Mouse (Mus musculus) MEL (cell line): ENCODE results near the gene Dpp4. TPM values are rescaled to one million over a fixed set of nuclear protein-coding genes. Genes with fewer than 3 reads are reported as not detected.

Source experiments
- DNase-seq: peaks from one replicate; pipeline ENCODE4 v3.0.0; 2011; ENCODE audit warnings: low read depth, low spot score
- H3K27ac ChIP-seq: 2 replicates; pipeline ENCODE4 v1.5.1; 2012; ENCODE audit warnings: low read depth, mild to moderate bottlenecking, control low read depth, low read length, moderate library complexity; ENCODE audit not compliant: control insufficient read depth
- H3K27me3 ChIP-seq, 2 experiments: fragments of 150-350 bp in 1 of 2; sonication (generic) in 1 of 2; 2 replicates each; pipeline ENCODE4 v1.6.1; 2012; ENCODE audit warnings: low read length in 2 of 2, mild to moderate bottlenecking in 2 of 2, improper control_type of control experiment in 1 of 2, moderate library complexity in 1 of 2; ENCODE audit not compliant: insufficient read depth in 2 of 2, control insufficient read depth in 1 of 2
- H3K36me3 ChIP-seq, 2 experiments: 2 replicates each; pipeline ENCODE4 v1.6.1; 2012 to 2014; ENCODE audit warnings: low read length in 2 of 2, improper control_type of control experiment in 1 of 2, inconsistent platforms in 1 of 2, mild to moderate bottlenecking in 1 of 2; ENCODE audit not compliant: insufficient read depth in 2 of 2, control insufficient read depth in 1 of 2
- H3K4me1 ChIP-seq, 2 experiments: fragments of 150-350 bp in 1 of 2; sonication (generic) in 1 of 2; 2 replicates each; pipeline ENCODE4 v1.6.1; 2012; ENCODE audit warnings: low read length in 2 of 2, improper control_type of control experiment in 1 of 2, mild to moderate bottlenecking in 1 of 2; ENCODE audit not compliant: insufficient read depth in 2 of 2, control insufficient read depth in 1 of 2
- H3K4me3 ChIP-seq, 2 experiments: fragments of 150-350 bp in 1 of 2; sonication (generic) in 1 of 2; 2 replicates each; pipeline ENCODE4 v1.5.1; 2012; ENCODE audit warnings: low read depth in 2 of 2, low read length in 2 of 2, mild to moderate bottlenecking in 2 of 2, moderate library complexity in 2 of 2, control low read depth in 1 of 2, improper control_type of control experiment in 1 of 2; ENCODE audit not compliant: control insufficient read depth in 1 of 2, insufficient read depth in 1 of 2
- H3K79me2 ChIP-seq: 2 replicates; pipeline ENCODE4 v1.6.1; 2012; ENCODE audit warnings: mild to moderate bottlenecking, low read length, moderate library complexity; ENCODE audit not compliant: control insufficient read depth, poor library complexity, insufficient read depth
- H3K9ac ChIP-seq: 2 replicates; pipeline ENCODE4 v1.6.1; 2012; ENCODE audit warnings: low read depth, mild to moderate bottlenecking, control low read depth, low read length, moderate library complexity; ENCODE audit not compliant: control insufficient read depth, poor library complexity, severe bottlenecking
- H3K9me3 ChIP-seq: fragments of 150-350 bp; sonication (generic); replicated peaks from 2 replicates; pipeline ENCODE4 v1.6.1; 2012; ENCODE audit warnings: mild to moderate bottlenecking, low read length, improper control_type of control experiment, moderate library complexity; ENCODE audit not compliant: insufficient read depth
- BHLHE40 ChIP-seq: IDR thresholded peaks from 2 replicates; pipeline ENCODE4 v1.6.1; 2012; ENCODE audit warnings: low read depth, mild to moderate bottlenecking, inconsistent platforms, low read length, improper control_type of control experiment, borderline replicate concordance
- CHD1 ChIP-seq: IDR thresholded peaks from 2 replicates; pipeline ENCODE4 v1.6.1; 2012; ENCODE audit warnings: low read depth, mild to moderate bottlenecking, inconsistent platforms, low read length, improper control_type of control experiment
- CHD2 ChIP-seq: IDR thresholded peaks from 2 replicates; pipeline ENCODE4 v1.6.1; 2011; ENCODE audit warnings: low read length, improper control_type of control experiment
- E2F4 ChIP-seq: IDR thresholded peaks from 2 replicates; pipeline ENCODE4 v1.6.1; 2011; ENCODE audit warnings: low read depth, low read length, improper control_type of control experiment, borderline replicate concordance
- ETS1 ChIP-seq: IDR thresholded peaks from 2 replicates; pipeline ENCODE4 v1.6.1; 2012; ENCODE audit warnings: low read depth, mild to moderate bottlenecking, inconsistent platforms, low read length, improper control_type of control experiment, moderate library complexity
- GATA1 ChIP-seq: IDR thresholded peaks from 2 replicates; pipeline ENCODE4 v1.6.1; 2011; ENCODE audit warnings: low read depth, low read length, improper control_type of control experiment
- HCFC1 ChIP-seq: IDR thresholded peaks from 2 replicates; pipeline ENCODE4 v1.6.1; 2012; ENCODE audit warnings: low read depth, mild to moderate bottlenecking, inconsistent platforms, low read length, improper control_type of control experiment, moderate library complexity
- JUND ChIP-seq: IDR thresholded peaks from 2 replicates; pipeline ENCODE4 v1.6.1; 2011; ENCODE audit warnings: low read depth, mild to moderate bottlenecking, improper control_type of control experiment, low read length
- KAT2A ChIP-seq: conservative IDR thresholded peaks from 2 replicates; pipeline ENCODE4 v1.6.1; 2012; ENCODE audit warnings: low read depth, low read length, improper control_type of control experiment, inconsistent platforms
- MAZ ChIP-seq: IDR thresholded peaks from 2 replicates; pipeline ENCODE4 v1.6.1; 2012; ENCODE audit warnings: low read depth, mild to moderate bottlenecking, inconsistent platforms, low read length, improper control_type of control experiment
- MXI1 ChIP-seq: IDR thresholded peaks from 2 replicates; pipeline ENCODE4 v1.6.1; 2011; ENCODE audit warnings: mild to moderate bottlenecking, low read depth, low read length, improper control_type of control experiment
- MYC ChIP-seq: IDR thresholded peaks from 2 replicates; pipeline ENCODE4 v1.6.1; 2011; ENCODE audit warnings: low read depth, mild to moderate bottlenecking, low read length, improper control_type of control experiment, moderate library complexity
- RAD21 ChIP-seq: IDR thresholded peaks from 2 replicates; pipeline ENCODE4 v1.6.1; 2011; ENCODE audit warnings: mild to moderate bottlenecking, low read depth, low read length, improper control_type of control experiment
- SIN3A ChIP-seq: IDR thresholded peaks from 2 replicates; pipeline ENCODE4 v1.6.1; 2012; ENCODE audit warnings: low read length, improper control_type of control experiment, inconsistent platforms
- SMC3 ChIP-seq: IDR thresholded peaks from 2 replicates; pipeline ENCODE4 v1.6.1; 2011; ENCODE audit warnings: low read depth, low read length, improper control_type of control experiment
- TBP ChIP-seq: IDR thresholded peaks from 2 replicates; pipeline ENCODE4 v1.8.0; 2011; ENCODE audit warnings: low read depth, low read length, improper control_type of control experiment
- TCF12 ChIP-seq: IDR thresholded peaks from 2 replicates; pipeline ENCODE4 v1.6.1; 2014; ENCODE audit warnings: low read depth, mild to moderate bottlenecking, inconsistent platforms, low read length, improper control_type of control experiment, moderate library complexity
- ZC3H11A ChIP-seq: IDR thresholded peaks from 2 replicates; pipeline ENCODE4 v1.6.1; 2012; ENCODE audit warnings: low read depth, mild to moderate bottlenecking, inconsistent platforms, low read length, improper control_type of control experiment
- ZKSCAN1 ChIP-seq: IDR thresholded peaks from 2 replicates; pipeline ENCODE4 v1.6.1; 2012; ENCODE audit warnings: low read depth, mild to moderate bottlenecking, inconsistent platforms, low read length, improper control_type of control experiment, moderate library complexity
- ZMIZ1 ChIP-seq: IDR thresholded peaks from 2 replicates; pipeline ENCODE4 v1.6.1; 2012; ENCODE audit warnings: low read depth, mild to moderate bottlenecking, inconsistent platforms, low read length, improper control_type of control experiment, moderate library complexity
- ZNF384 ChIP-seq: IDR thresholded peaks from 2 replicates; pipeline ENCODE4 v1.6.1; 2012; ENCODE audit warnings: low read depth, mild to moderate bottlenecking, inconsistent platforms, low read length, improper control_type of control experiment
- polyA plus RNA-seq, 2 experiments: library from polyadenylated mRNA; stranded (reverse) in 1 of 2; unstranded in 1 of 2; fragments of >175 nt in 1 of 2; fragments of >200 nt in 1 of 2; gene quantifications; 2 replicates each; pipeline versions ENCODE4 v1.2.1 to v1.2.4; 2012; ENCODE audit warnings: low replicate concordance in 2 of 2, low read depth in 1 of 2; ENCODE audit not compliant: insufficient read length in 2 of 2, insufficient read depth in 1 of 2, missing spikeins in 1 of 2
- total RNA-seq: library from RNA; depleted of rRNA; stranded (reverse); fragments of 300-350 nt; gene quantifications from 2 replicates; pipeline ENCODE4 v1.2.3, GENCODE M21; 2012

The Dpp4 gene
- total and polyA plus RNA-seq, 3 experiments, result 40.4 to 99.1 (median 64.1) TPM

DNA sequence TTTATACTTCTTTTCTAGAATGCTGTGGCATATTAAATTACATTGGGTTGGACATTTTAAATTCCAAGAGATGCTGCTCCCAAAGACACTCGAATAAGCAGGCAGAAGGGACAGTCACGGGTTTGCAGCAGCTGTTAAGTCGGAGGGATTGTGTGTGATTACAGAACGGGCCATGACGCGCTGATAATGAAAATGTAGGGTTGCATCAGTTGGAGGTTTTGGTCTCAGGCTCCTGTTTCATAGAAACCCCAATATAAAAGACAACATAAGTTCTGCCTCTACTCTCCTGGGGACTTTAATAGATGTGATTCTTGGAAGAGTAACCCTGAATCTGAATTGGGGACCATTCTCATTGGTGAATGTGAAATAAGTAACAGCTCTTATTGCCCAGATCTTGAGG is 38.3 kb upstream of the Dpp4 start (continued):
- TF ChIP-seq TBP (peak; percentile 85), GATA1 (peak; percentile 74)

DNA sequence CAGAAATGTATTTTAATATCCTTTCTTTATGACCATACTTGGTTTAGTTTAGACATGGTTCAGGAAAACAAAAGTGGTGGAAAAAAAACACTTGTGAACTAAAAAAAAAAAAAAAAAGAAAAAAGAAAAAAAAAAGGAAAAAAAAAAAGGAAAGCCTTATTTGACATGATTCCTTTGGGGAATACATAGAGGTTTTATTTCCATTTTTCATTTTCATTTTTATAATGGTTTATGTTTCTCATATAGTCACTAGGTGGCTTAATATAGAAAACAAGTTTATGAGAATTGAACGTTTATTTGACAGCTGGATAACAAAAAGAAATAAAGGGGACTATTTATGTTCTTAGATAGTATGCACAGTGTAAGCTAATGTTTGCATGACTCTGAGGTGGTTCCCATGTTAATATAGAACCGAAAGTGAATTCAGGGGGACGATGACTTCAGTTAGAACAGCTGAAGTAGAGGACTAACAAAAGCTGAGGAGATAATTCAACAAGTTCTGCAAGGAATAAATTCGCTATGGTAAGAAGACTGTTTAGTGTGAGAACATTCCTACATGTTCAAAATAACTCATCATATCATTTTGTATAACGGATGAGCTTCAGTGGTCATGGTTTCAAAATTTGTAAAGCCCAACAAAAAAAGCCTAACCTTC is 37.8 kb upstream of the Dpp4 start:
- peak overlapping the region; percentile 46 to 71 for H3K4me3 ChIP-seq
- H3K79me2 ChIP-seq, result no peaks in the 10 kb centered on the region; the same call in 1 of the 2 replicates
- H3K36me3 ChIP-seq, result peaks cover 0 to 22% of the 10 kb centered on the region in 2 experiments; a peak in 2 of 4 replicates
- no peak; the same call in 1 of the 2 replicates for TF ChIP-seq ZMIZ1
- TF ChIP-seq CHD2, result no peak
- no peak for TF ChIP-seq ZKSCAN1
- TF ChIP-seq KAT2A, result no peak
- no peak for TF ChIP-seq GATA1
- TF ChIP-seq ZNF384, result peak; percentile 60
- 0 out of 2 replicates have a peak, but pooled peaks have one; percentile 38 for TF ChIP-seq JUND
- no peak for TF ChIP-seq HCFC1
- peak; percentile 96 for TF ChIP-seq CHD1
- 0 out of 2 replicates have a peak, but pooled peaks have one; percentile 28 for TF ChIP-seq TCF12
- TF ChIP-seq BHLHE40, result no peak
- 0 out of 2 replicates have a peak, but pooled peaks have one; percentile 49 for TF ChIP-seq MAZ
- no peak; the same call in 1 of the 2 replicates for TF ChIP-seq SMC3
- TF ChIP-seq RAD21, result no peak
- TF ChIP-seq MXI1, result peak; percentile 71
- no peak for TF ChIP-seq E2F4
- no peak for TF ChIP-seq SIN3A
- TF ChIP-seq MYC, result no peak; the same call in 1 of the 2 replicates
- no peak for TF ChIP-seq ZC3H11A
- peak; percentile 60; the same call in 1 of the 2 replicates for TF ChIP-seq ETS1
- no peaks in the 10 kb centered on the region for H3K27me3 ChIP-seq
- peaks cover 15 to 17% of the 10 kb centered on the region in 2 experiments for H3K4me1 ChIP-seq
- peak overlapping the region; percentile 92 for H3K27ac ChIP-seq
- peak overlapping the region; percentile 92 for H3K9ac ChIP-seq
- H3K9me3 ChIP-seq, result no peaks in the 10 kb centered on the region
- DNase-seq, result peak; percentile 78
